Mouse (Mus musculus) heart, adult 9 months (tissue): ENCODE measurements at regions not wholly inside any gene's neighbourhood (a gene's known extent, or its start where the extent isn't known, plus 50 kb on each side); places are given as distances from the start of the nearest gene placed in this dataset.
A peak's percentile ranks its signal among the peaks of the same experiment; 100 is the strongest.

Experiments
- DNase-seq, 2 experiments: peaks; one replicate each; pipeline ENCODE4 v3.0.0; 2022; ENCODE audit warnings: low spot score in 2 of 2

DNA sequence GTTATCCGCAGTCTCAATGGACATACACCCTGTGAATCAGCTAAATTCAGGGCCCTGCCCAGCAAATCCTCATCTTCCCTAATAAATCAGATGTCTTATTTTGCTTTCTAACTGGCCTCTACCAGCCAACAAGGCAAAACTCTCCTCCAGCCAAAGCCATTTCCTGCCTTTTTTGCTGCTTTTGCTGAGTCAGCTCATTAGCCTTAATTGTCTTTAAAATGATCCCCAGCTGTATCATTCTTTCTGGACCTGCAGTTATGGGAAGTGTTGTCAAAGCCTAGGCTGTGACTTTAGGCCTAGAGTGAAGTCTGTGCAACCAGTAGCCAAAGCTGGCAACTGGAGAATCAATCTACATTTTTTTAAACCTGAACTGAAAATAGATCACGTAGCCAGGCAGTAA, 81.4 kb downstream of the Mtpn start:
- DNase-seq: no peak

GRCm38 (mm10) chr6:35445007-35445406, 94.7 kb downstream of the Mtpn start:
- no peak for DNase-seq

- peak; percentile 21 to 22 for DNase-seq
Observed at GRCm38 (mm10) chr6:35426301-35426700, 100.4 kb upstream of the Fam180a start.

DNA sequence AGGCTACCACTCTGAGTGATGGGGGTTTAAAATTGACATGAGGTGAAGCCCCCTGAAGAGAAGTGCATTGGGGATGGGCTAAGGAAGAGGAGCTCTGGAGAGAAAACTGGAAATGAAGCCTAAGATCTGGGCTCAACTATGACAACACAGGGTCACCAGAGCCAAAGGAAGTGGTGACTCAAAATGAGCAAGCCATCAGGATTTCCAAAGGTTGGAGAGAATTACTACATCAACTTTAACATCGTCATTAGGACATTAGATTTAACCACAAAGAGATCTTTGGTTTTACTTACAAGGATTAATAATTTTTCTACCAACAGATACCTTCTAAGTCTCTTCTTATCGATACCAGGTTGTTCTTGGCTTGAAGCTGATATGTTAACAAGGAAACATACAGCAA, 98.6 kb upstream of the Fam180a start:
- no peak for DNase-seq

DNA sequence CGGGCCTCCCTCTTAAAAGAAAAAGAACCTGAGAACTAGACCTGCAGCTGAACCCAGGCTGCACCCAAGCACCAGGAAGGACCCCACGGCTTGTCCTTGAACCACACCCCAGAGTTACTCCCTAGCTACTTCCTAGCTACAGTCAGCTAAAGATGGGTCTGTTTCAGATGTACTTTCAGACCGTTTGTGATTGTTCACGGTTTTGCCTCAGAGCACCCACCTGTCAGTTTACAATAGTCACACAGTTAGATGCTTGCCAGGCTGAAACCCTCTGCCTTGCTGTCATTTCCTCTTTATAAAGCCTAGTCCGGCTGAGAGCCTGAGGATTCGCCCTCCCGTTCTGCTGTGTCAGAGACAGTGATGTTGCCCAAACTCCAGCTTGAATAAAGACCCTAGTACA, 95.0 kb upstream of the Fam180a start:
- no peak for DNase-seq

DNA sequence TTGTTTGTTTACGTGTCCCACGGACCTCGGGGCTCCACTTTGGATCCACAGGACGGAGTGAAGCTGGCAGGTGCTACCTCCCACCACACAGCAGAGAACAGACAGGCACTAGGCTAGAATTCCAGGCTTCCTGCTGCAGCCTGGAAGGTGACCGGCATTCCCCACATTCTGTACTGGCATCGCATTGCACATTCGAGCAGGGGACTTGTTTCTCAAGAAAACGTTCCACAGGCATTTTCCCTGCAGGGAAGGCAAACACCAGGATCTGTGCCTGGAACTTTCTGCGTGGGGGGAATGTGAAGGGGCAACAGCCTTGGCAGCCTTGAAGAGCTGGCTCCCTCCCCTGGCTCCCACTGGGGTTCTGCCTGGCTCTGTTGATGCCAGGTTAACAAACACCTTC, 79.1 kb upstream of the Fam180a start:
- DNase-seq: no peak

DNA sequence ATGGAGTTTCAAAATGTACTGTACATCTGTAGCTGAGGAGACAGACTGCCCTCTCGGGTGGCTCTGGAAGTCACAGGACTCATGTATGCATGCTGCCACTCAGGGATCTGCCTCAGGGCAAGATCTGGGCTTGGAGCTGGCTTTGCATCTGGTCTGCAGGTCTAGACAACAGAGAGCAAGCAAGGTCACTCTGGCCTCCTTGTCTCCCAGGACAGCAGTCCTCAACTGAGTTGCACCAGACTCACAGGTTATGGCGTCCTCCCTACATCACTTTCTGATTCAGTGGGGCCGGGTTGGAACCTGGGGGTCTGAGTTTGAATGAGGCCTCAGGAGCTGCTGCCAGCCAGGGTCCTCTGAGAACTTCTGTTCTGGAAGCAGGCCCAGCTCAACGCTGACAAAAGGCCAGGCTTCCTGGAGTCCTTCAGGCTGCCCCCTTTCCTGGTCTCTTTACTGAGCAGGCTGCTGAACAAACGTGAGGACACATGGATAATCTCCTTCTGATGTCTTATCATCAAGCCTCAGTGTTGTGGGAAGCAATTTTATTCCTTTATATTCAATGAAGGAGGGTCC, 77.5 kb upstream of the Fam180a start:
- DNase-seq: no peak

GRCm38 (mm10) chr6:35395726-35396125, 69.8 kb upstream of the Fam180a start:
- DNase-seq: no peak

DNA sequence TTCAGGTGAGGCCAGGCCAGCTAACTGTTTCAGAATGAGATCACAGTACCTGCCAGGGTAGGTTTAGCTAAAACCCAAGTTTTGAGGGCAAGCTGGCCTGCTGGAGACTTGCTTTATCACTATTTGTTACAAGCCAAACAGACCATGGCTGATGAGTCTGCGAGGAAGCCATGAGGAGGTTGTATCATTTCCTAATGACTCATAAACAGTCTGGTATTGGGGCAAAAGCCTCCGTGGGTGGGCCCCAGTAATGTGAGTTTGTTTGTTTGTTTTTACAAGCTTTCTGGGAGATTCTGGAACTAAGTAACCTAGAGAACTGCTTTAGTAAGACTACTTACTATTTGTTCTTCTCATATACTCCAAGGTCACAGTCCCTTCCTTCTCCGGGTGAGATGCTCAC, 62.9 kb upstream of the Fam180a start:
- DNase-seq: no peak

DNA sequence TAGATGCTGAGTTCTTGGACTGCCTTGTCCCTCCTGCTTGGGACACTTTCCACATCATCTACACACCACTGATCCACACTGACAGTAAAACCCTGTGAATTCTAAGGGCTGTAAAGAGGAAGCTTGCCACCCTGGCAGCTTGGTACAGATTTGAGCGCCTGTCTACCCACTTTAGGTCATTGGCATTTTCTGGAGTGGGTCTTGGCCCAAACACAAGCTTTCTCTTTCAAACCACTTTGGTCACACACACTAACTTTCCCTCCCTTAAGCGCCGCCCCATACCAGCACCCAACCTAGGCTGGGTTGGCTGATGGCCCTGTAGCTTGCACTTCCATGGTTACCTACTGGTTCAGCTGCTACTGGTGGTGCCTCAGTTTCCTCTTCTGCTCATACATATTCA, 55.6 kb upstream of the Fam180a start:
- no peak for DNase-seq

DNA sequence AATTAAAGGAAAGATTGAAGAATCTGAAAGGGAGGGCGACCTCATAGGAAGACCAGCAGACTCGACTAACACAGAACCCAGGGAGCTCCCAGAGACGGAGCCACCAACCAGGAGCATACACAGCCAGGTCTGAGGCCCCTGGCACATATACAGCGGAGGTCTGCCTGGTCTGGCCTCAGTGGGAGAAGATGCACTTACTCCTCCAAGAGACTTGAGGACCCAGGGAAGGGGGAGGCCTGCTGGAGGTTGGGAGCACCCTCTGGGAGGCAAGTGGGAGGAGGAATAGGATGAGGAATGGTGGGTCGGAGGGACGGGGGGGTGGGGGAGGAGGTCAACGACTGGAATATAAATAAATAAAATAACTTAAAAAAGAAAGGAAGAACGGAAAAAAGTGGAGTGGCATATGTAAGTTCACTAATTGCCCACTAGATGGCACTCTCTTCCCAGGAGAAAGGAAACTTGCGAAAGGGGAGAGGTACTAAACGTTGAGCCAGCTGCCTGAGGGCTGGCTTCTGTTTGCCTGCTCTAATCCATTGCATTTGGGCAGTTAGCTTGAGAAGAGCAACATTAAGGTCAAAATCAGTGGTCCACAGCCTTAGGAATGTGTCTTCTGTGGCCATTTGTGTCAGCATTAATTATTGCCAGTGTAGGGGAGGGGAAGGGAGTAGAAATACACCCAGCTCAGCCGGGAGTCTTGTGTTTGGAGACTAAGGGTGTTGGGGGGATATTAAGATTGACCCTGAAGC, 55.0 kb upstream of the Fam180a start:
- DNase-seq: peak; percentile 13 to 22

DNA sequence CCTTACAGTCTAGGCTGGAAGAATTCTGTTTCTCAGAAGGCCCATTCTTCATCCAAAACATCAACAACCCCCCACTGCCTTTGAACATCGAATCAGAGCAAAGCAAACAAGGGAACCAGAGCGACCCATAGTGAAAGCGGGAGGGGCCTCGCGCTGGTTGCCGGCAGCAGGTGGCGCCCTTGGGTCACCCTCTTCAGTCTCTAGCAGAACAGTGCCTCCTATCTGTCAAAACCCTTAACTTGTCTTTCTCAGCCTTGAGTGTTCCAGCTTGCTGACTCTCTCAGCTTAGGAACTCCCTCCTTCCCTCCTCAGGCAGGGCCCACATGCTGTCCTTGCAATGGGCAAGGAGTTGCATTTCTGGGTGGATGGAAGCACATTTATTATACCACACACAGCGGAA, 53.9 kb upstream of the Fam180a start:
- DNase-seq: peak; percentile 65 to 80

DNA sequence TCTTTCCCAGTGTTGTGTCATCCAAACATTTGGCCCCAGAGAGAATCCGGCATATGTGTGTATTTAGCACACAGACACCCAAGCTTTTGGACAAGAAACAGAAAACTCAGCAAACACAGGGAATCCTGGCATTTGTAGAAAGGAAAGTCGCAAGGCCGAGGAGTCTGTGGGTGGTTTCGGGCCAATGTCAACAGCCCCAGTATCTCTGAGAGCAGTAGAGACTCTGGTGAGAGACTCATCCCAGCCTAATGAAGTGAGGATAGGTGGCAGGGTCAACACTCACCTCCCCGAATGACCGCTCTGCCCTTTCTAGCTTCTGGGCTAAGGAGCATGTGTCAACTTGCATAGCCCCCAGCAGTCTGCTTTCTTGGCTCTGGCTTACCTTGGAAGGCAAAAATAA, 52.9 kb upstream of the Fam180a start:
- DNase-seq: no peak

DNA sequence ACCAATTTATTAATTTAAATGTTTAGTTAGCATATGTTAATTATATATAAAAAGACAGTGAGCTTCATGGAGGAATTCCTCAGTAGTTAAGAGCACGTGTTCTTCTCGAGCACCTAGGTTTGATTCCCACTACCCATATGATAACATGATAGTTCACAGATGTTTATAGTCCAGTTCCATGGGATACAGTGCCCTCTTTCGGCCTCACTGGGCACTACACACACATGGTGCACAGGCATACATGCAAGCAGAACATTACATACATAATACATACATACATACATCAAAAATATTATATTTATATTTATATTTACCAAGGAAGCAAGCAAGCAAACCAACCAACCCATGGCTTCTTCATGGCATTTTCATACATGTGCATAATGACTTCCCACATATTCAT, 51.6 kb upstream of the Fam180a start:
- DNase-seq: no peak

DNA sequence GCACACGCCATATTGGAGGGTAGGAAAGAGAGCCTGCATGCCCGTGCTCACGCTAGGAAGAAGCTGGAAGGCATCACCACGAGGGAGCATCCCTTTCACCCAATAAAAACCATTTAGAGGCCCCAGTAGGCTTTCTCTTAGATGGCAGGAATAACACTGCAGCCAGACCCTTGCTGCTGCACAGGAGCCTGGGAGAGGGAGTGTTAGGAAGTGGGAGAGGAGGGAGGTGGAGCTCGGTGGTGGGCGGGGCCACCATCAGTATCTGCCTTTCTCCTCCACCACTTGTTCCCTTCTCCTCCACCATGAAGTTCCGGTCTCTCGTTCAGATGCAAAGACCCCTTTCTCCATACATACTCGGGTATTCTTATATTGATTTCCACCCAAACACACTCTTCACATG, 50.6 kb upstream of the Fam180a start:
- DNase-seq: no peak
